Mouse (Mus musculus): Measurements from ENCODE around the gene Snrpg. TPM values are rescaled to one million over a fixed set of nuclear protein-coding genes. Genes with fewer than 3 reads are reported as not detected.
"Not testable (repeated sequence)": the region's sequence is repeated elsewhere in the genome, so short reads cannot be mapped to it uniquely, and the experiment has no call there.

Snrpg gene
- polyA plus RNA-seq, 1 experiment from 2014 or later, result 251 TPM

DNA sequence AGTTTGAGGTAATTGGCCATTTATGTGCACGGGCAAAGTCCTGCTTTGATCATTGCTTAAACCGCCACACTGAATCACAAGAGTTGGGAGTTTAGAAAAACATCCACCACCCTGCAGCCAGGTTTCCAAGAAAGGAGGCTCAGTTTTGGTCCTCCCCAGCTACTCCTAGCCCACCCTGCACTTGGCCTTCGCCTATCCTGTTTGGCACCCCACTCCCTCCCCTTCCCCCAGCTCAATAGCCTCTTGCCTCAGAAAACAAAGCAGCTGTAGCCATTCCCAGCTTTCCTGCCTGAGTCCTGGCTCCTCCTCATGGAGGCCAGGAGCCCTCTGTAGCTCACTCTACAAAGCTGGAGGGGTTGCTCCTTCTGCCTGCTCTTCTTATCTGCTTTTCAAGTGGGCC lies 42.7 kb upstream of the Snrpg start:
- no peaks in the 10 kb centered on the region for H3K4me1 ChIP-seq (ENCODE audit: insufficient read depth, low read depth, low read length)

DNA sequence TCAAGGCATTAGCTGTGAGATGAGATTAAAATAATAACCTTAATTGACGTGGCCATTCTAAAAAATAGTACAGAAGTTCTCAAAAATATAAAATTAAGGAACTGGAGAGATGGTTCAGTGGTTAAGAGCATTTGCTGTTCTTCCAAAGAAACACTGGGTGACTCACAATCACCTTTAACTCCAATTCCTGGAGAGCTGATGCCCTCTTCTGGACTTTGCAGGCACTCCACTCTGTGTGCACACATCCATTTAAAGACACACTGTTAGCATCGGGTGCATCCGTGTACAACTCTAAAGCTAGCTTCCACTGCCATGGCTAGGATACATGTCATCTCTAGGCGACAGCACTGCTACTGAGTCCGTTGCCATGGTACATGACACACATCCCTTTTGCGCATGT lies 41.2 kb upstream of the Snrpg start:
- H3K9ac ChIP-seq (replicated peaks; ENCODE audit: low read depth), result no peak overlapping the region
- H3K27me3 ChIP-seq (replicated peaks; ENCODE audit: insufficient read depth, low read length), result no peaks in the 10 kb centered on the region
- no peak overlapping the region for H3K4me2 ChIP-seq (replicated peaks; ENCODE audit: low read depth, low read length)
- H3K4me3 ChIP-seq (ENCODE audit: low read depth, low read length), result no peak overlapping the region
- WGBS, result 91% methylated on average over 6 of the region's 6 CpGs
- no peak overlapping the region for H3K27ac ChIP-seq (ENCODE audit: low read length)
- ATAC-seq (no peak), DNase-seq (ENCODE audit: low spot score) (no peak)
- no peaks in the 10 kb centered on the region for H3K4me1 ChIP-seq (ENCODE audit: insufficient read depth, low read depth, low read length)
- no peaks in the 10 kb centered on the region for H3K9me3 ChIP-seq (ENCODE audit: low read length)
- no peaks in the 10 kb centered on the region for H3K36me3 ChIP-seq (ENCODE audit: insufficient read depth, low read length)
- TF ChIP-seq CTCF (IDR thresholded peaks at IDR 0.05), result peak; percentile 41
- no peak for TF ChIP-seq EP300 (IDR thresholded peaks at IDR 0.05)

More for the DNA sequence above, 42.7 kb upstream of the Snrpg start:
- no peak for TF ChIP-seq CTCF (IDR thresholded peaks at IDR 0.05)
- no peaks in the 10 kb centered on the region for H3K9me3 ChIP-seq (ENCODE audit: low read length)
- no peak overlapping the region for H3K4me3 ChIP-seq (ENCODE audit: low read depth, low read length)
- no peaks in the 10 kb centered on the region for H3K36me3 ChIP-seq (ENCODE audit: insufficient read depth, low read length)
- ATAC-seq, result no peak
- no peak overlapping the region for H3K4me2 ChIP-seq (replicated peaks; ENCODE audit: low read depth, low read length)
- no peaks in the 10 kb centered on the region for H3K27me3 ChIP-seq (replicated peaks; ENCODE audit: insufficient read depth, low read length)
- H3K9ac ChIP-seq (replicated peaks; ENCODE audit: low read depth), result no peak overlapping the region
- no peak overlapping the region for H3K27ac ChIP-seq (ENCODE audit: low read length)
- WGBS, result 71% methylated on average over 3 of the region's 3 CpGs
- DNase-seq (ENCODE audit: low spot score), result no peak

DNA sequence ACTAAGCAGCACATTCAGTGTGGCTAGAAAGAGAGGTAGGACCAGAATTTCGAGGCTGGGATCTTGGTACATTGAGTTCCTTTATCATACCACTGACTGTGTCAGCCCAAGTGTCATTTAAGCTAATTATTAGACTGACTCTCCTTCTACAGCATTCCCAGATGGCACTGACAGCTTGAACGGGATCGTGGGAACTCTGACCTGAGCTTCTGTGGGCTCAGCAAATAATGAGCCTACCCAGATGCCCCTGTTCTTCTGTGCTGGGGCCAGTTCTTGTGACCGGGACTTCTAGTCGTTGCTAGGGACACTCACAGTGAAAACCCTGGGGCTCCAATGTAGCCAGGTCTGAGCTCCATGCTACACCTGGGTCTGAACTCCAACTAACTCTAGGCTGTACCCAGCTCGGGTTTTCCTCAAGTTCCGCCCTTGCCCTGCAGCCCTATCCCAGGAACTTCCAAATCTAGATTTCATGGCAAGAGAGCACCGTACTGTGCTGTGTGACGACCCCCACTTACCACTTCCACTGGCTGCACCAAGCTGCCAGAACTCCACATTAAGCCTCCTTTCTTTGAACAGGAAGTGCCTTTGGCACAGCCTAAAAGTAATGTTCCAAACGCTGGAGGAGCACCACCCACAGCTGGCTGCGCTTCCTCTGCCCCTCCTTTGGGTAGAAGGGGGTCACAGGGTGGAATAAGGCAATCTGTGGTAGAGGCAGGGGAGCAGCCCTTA lies 35.8 kb upstream of the Snrpg start:
- Histone ChIP-seq H3K27ac (ENCODE audit: low read length) (no peak overlapping the region), H3K9me3 (ENCODE audit: low read length) (no peaks in the 10 kb centered on the region), H3K4me3 (ENCODE audit: low read depth, low read length) (no peak overlapping the region), H3K36me3 (ENCODE audit: insufficient read depth, low read length) (no peaks in the 10 kb centered on the region), H3K27me3 (replicated peaks; ENCODE audit: insufficient read depth, low read length) (no peaks in the 10 kb centered on the region), H3K4me1 (ENCODE audit: insufficient read depth, low read depth, low read length) (no peaks in the 10 kb centered on the region), H3K4me2 (replicated peaks; ENCODE audit: low read depth, low read length) (no peak overlapping the region), H3K9ac (replicated peaks; ENCODE audit: low read depth) (no peak overlapping the region)
- 55% methylated on average over 11 of the region's 11 CpGs for WGBS
- no peak for TF ChIP-seq CTCF (IDR thresholded peaks at IDR 0.05)
- no peak for TF ChIP-seq EP300 (IDR thresholded peaks at IDR 0.05)
- DNase-seq (ENCODE audit: low spot score) (no peak), ATAC-seq (no peak)

DNA sequence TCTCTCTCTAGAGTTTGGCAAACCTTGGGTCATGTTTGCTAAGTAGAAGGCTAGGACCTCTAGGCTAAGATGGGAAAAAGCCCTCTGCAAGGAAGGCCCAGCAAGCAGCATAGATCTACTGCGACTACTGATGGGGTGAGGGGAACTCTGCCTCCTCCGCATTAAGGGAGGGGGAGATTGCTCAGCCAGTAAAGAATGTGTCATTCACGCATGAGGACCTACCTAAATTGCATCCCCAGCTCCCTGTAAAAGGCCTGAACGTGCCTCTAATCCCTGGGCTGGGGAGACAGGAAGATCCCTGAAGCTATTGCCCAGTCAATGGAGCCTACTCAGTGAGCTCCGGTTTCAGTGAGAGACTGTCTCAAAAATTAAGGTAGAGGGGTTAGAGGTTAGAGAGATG lies 35.2 kb upstream of the Snrpg start:
- no peak overlapping the region for H3K4me3 ChIP-seq (ENCODE audit: low read depth, low read length)
- no peak for DNase-seq (ENCODE audit: low spot score)
- no peak overlapping the region for H3K9ac ChIP-seq (replicated peaks; ENCODE audit: low read depth)
- H3K4me2 ChIP-seq (replicated peaks; ENCODE audit: low read depth, low read length), result no peak overlapping the region
- H3K9me3 ChIP-seq (ENCODE audit: low read length), result no peaks in the 10 kb centered on the region
- TF ChIP-seq CTCF (IDR thresholded peaks at IDR 0.05) (no peak), EP300 (IDR thresholded peaks at IDR 0.05) (no peak)
- no peak overlapping the region for H3K27ac ChIP-seq (ENCODE audit: low read length)
- H3K36me3 ChIP-seq (ENCODE audit: insufficient read depth, low read length), result no peaks in the 10 kb centered on the region
- no peaks in the 10 kb centered on the region for H3K4me1 ChIP-seq (ENCODE audit: insufficient read depth, low read depth, low read length)
- no peak for ATAC-seq
- 77% methylated on average over 5 of the region's 5 CpGs for WGBS
- H3K27me3 ChIP-seq (replicated peaks; ENCODE audit: insufficient read depth, low read length), result no peaks in the 10 kb centered on the region

DNA sequence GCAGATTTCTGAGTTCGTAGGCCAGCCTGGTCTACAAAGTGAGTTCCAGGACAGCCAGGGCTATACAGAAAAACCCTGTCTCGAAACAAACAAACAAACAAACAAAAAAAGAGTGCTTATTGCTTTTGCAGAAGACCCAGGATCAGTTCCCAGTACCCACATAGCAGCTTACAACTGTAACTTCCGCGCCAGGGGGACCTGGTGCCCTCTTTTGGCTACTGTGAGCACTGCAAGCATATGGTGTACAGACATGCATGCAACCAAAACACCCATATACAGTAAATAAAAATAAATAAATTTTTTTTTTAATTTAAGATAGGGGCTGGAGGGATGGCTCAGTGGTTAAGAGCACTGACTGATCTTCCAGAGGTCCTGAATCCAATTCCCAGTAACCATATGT lies 34.8 kb upstream of the Snrpg start:
- H3K4me1 ChIP-seq (ENCODE audit: insufficient read depth, low read depth, low read length), result not testable (repeated sequence)
- 87% methylated on average over 4 of the region's 4 CpGs for WGBS

DNA sequence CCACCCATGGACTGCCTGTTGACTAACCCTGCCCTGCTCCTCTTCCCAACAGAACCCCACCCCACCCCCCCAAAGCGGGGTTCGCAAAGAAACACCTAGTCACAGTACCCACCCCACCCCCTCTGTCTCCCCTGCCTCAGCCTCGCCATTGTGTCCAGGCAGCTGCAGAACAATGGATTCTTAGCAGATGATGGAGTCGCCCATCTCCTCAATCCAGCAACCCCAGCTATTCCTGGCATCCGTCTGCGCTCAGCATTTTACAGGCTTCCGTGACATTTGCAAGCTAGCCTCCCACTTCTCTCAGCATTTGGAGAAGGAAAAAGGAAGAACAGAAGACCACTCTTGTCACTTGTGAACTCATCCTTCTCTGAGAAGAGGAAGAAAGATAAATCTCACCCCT lies 27.4 kb upstream of the Snrpg start:
- Histone ChIP-seq H3K9me3 (ENCODE audit: low read length) (no peaks in the 10 kb centered on the region), H3K27me3 (replicated peaks; ENCODE audit: insufficient read depth, low read length) (no peaks in the 10 kb centered on the region), H3K4me1 (ENCODE audit: insufficient read depth, low read depth, low read length) (no peaks in the 10 kb centered on the region), H3K36me3 (ENCODE audit: insufficient read depth, low read length) (no peaks in the 10 kb centered on the region), H3K27ac (ENCODE audit: low read length) (no peak overlapping the region), H3K4me2 (replicated peaks; ENCODE audit: low read depth, low read length) (no peak overlapping the region), H3K4me3 (ENCODE audit: low read depth, low read length) (no peak overlapping the region), H3K9ac (replicated peaks; ENCODE audit: low read depth) (no peak overlapping the region)
- DNase-seq (ENCODE audit: low spot score) (no peak), ATAC-seq (no peak)
- 16% methylated on average over 7 of the region's 7 CpGs for WGBS
- TF ChIP-seq CTCF (IDR thresholded peaks at IDR 0.05), result no peak

More for the DNA sequence above, 34.8 kb upstream of the Snrpg start:
- H3K4me2 ChIP-seq (replicated peaks; ENCODE audit: low read depth, low read length); H3K9ac ChIP-seq (replicated peaks; ENCODE audit: low read depth); H3K27me3 ChIP-seq (replicated peaks; ENCODE audit: insufficient read depth, low read length); H3K4me3 ChIP-seq (ENCODE audit: low read depth, low read length); H3K27ac ChIP-seq (ENCODE audit: low read length); H3K36me3 ChIP-seq (ENCODE audit: insufficient read depth, low read length); ATAC-seq; DNase-seq (ENCODE audit: low spot score); H3K9me3 ChIP-seq (ENCODE audit: low read length): not testable (repeated sequence)

DNA sequence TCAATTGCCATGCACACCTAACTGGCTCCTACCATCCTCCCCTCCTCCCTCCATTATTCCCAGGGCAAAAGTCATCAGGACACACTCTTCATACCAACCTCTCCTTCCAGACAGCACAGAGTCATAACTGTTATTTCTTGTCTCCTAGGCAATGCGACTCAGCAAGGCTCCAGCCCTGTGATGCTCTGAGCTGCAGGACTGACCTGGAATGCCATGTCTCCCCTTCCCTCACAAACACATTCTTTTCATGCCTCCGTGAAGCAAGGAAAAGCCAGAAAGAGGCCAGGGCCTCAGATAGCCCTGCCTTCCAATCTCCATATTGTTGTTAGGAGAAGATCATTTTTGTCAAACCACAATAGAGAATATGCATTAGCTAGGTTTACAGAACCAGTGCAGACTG lies 25.0 kb upstream of the Snrpg start:
- Histone ChIP-seq H3K27me3 (replicated peaks; ENCODE audit: insufficient read depth, low read length) (no peaks in the 10 kb centered on the region), H3K4me2 (replicated peaks; ENCODE audit: low read depth, low read length) (no peak overlapping the region), H3K4me3 (ENCODE audit: low read depth, low read length) (no peak overlapping the region), H3K27ac (ENCODE audit: low read length) (no peak overlapping the region), H3K36me3 (ENCODE audit: insufficient read depth, low read length) (no peaks in the 10 kb centered on the region), H3K9me3 (ENCODE audit: low read length) (no peaks in the 10 kb centered on the region), H3K9ac (replicated peaks; ENCODE audit: low read depth) (no peak overlapping the region), H3K4me1 (ENCODE audit: insufficient read depth, low read depth, low read length) (no peaks in the 10 kb centered on the region)
- TF ChIP-seq CTCF (IDR thresholded peaks at IDR 0.05) (no peak), EP300 (IDR thresholded peaks at IDR 0.05) (no peak)
- WGBS, result 26% methylated on average over 2 of the region's 2 CpGs
- no peak for DNase-seq (ENCODE audit: low spot score)
- no peak for ATAC-seq
